Mouse (Mus musculus): Measurements from ENCODE around the gene 5830473C10Rik. TPM values are rescaled to one million over a fixed set of nuclear protein-coding genes. Genes with fewer than 3 reads are reported as not detected.

5830473C10Rik gene
- total RNA-seq (2014; fragmentation: Nextera tagmentation) (not detected in 2 replicates), total RNA-seq (2017) (0.47 TPM in 1 of 2 replicates, not detected in the other)

- ATAC-seq (replicated peaks; ENCODE audit: poor library complexity, severe bottlenecking) = no peak
Observed at GRCm38 (mm10) chr5:90560743-90561142, at the start of gene 5830473C10Rik. TSS of gene 5830473C10Rik (plus strand) at chr5:90561107.

- ATAC-seq (replicated peaks; ENCODE audit: poor library complexity, severe bottlenecking) = no peak
Observed at GRCm38 (mm10) chr5:90512288-90512955, 48.5 kb upstream of the 5830473C10Rik start.

GRCm38 (mm10) chr5:90515561-90515960 is 45.3 kb upstream of the 5830473C10Rik start:
- ATAC-seq (replicated peaks; ENCODE audit: poor library complexity, severe bottlenecking) = no peak

GRCm38 (mm10) chr5:90518356-90519100 is 42.4 kb upstream of the 5830473C10Rik start, which contains the start of gene Afm:
TSS of gene Afm (plus strand) at chr5:90518932.
- ATAC-seq (replicated peaks; ENCODE audit: poor library complexity, severe bottlenecking) = no peak

- no peak for ATAC-seq (replicated peaks; ENCODE audit: poor library complexity, severe bottlenecking)
Observed at GRCm38 (mm10) chr5:90551191-90551590, 9.7 kb upstream of the 5830473C10Rik start.

- ATAC-seq (replicated peaks; ENCODE audit: poor library complexity, severe bottlenecking) = peak; percentile 53
Observed at GRCm38 (mm10) chr5:90556052-90556451, 4.9 kb upstream of the 5830473C10Rik start.

GRCm38 (mm10) chr5:90561721-90562275 is 891 bp downstream of the 5830473C10Rik start:
- ATAC-seq (replicated peaks; ENCODE audit: poor library complexity, severe bottlenecking) = no peak

- ATAC-seq (replicated peaks; ENCODE audit: poor library complexity, severe bottlenecking) = no peak
Observed at GRCm38 (mm10) chr5:90562880-90563279, 2.0 kb downstream of the 5830473C10Rik start.

- ATAC-seq (replicated peaks; ENCODE audit: poor library complexity, severe bottlenecking) = no peak
Observed at GRCm38 (mm10) chr5:90564161-90564560, 3.3 kb downstream of the 5830473C10Rik start.

- no peak for ATAC-seq (replicated peaks; ENCODE audit: poor library complexity, severe bottlenecking)
Observed at GRCm38 (mm10) chr5:90565205-90565604, 4.3 kb downstream of the 5830473C10Rik start.

GRCm38 (mm10) chr5:90567788-90568187 is 6.9 kb downstream of the 5830473C10Rik start:
- ATAC-seq (replicated peaks; ENCODE audit: poor library complexity, severe bottlenecking) = no peak

- ATAC-seq (replicated peaks; ENCODE audit: poor library complexity, severe bottlenecking) = no peak
Observed at GRCm38 (mm10) chr5:90568338-90568737, 7.4 kb downstream of the 5830473C10Rik start.

GRCm38 (mm10) chr5:90571216-90571615 is 10.3 kb downstream of the 5830473C10Rik start:
- ATAC-seq (replicated peaks; ENCODE audit: poor library complexity, severe bottlenecking) = no peak

- ATAC-seq (replicated peaks; ENCODE audit: poor library complexity, severe bottlenecking) = no peak
Observed at GRCm38 (mm10) chr5:90577751-90578150, 16.8 kb downstream of the 5830473C10Rik start.

- ATAC-seq (replicated peaks; ENCODE audit: poor library complexity, severe bottlenecking) = no peak
Observed at GRCm38 (mm10) chr5:90579556-90579955, 18.6 kb downstream of the 5830473C10Rik start.

GRCm38 (mm10) chr5:90582179-90582578 is 21.3 kb downstream of the 5830473C10Rik start:
- no peak for ATAC-seq (replicated peaks; ENCODE audit: poor library complexity, severe bottlenecking)

- peak; percentile 62 for ATAC-seq (replicated peaks; ENCODE audit: poor library complexity, severe bottlenecking)
Observed at GRCm38 (mm10) chr5:90584799-90585198, 23.9 kb downstream of the 5830473C10Rik start.

GRCm38 (mm10) chr5:90586511-90586910 is 25.6 kb downstream of the 5830473C10Rik start:
- peak; percentile 52 for ATAC-seq (replicated peaks; ENCODE audit: poor library complexity, severe bottlenecking)

GRCm38 (mm10) chr5:90588104-90588503 is 27.2 kb downstream of the 5830473C10Rik start:
- ATAC-seq (replicated peaks; ENCODE audit: poor library complexity, severe bottlenecking) = no peak

- peak; percentile 80 for ATAC-seq (replicated peaks; ENCODE audit: poor library complexity, severe bottlenecking)
Observed at GRCm38 (mm10) chr5:90588708-90589595, 28.0 kb downstream of the 5830473C10Rik start.
